Mouse (Mus musculus): ENCODE measurements around the gene Zfp874b. TPM values are rescaled to one million over a fixed set of nuclear protein-coding genes. Genes with fewer than 3 reads are reported as not detected.

Gene Zfp874b
- polyA plus RNA-seq, 1 experiment from 2014 or later = 3.6 TPM

Other genes starting within 250 kb of the Zfp874b start
- gene Zfp458, start 205.8 kb downstream of the Zfp874b start, polyA plus RNA-seq (2015; fragmentation: Nextera tagmentation; extraction: Ambion mirVana) = 1.9 and 2.0 TPM in 2 replicates
- 0.75 and 0.85 TPM in 2 replicates for gene Zfp457, start 177.8 kb downstream of the Zfp874b start, polyA plus RNA-seq (2015; fragmentation: Nextera tagmentation; extraction: Ambion mirVana)
- 2.3 and 2.8 TPM in 2 replicates for gene Zfp595, start 151.7 kb downstream of the Zfp874b start, polyA plus RNA-seq (2015; fragmentation: Nextera tagmentation; extraction: Ambion mirVana)
- gene Gm28044, start 123.7 kb downstream of the Zfp874b start, polyA plus RNA-seq (2015; fragmentation: Nextera tagmentation; extraction: Ambion mirVana) = 0.62 and 0.87 TPM in 2 replicates
- gene Zfp953, start 123.7 kb downstream of the Zfp874b start, polyA plus RNA-seq (2015; fragmentation: Nextera tagmentation; extraction: Ambion mirVana) = 1.1 and 1.3 TPM in 2 replicates
- gene Gm28041, start 108.5 kb downstream of the Zfp874b start, polyA plus RNA-seq (2015; fragmentation: Nextera tagmentation; extraction: Ambion mirVana) = 0.35 and 1.0 TPM in 2 replicates
- 1.6 and 2.0 TPM in 2 replicates for gene Zfp456, start 108.4 kb downstream of the Zfp874b start, polyA plus RNA-seq (2015; fragmentation: Nextera tagmentation; extraction: Ambion mirVana)
- 8.5 and 8.7 TPM in 2 replicates for gene Zfp429, start 84.4 kb downstream of the Zfp874b start, polyA plus RNA-seq (2015; fragmentation: Nextera tagmentation; extraction: Ambion mirVana)
- gene Zfp459, start 62.8 kb downstream of the Zfp874b start, polyA plus RNA-seq (2015; fragmentation: Nextera tagmentation; extraction: Ambion mirVana) = 1.2 and 1.3 TPM in 2 replicates
- 10.8 and 12.0 TPM in 2 replicates for gene Zfp874a, start 32.6 kb downstream of the Zfp874b start, polyA plus RNA-seq (2015; fragmentation: Nextera tagmentation; extraction: Ambion mirVana)
- gene Zfp58, start 16.3 kb upstream of the Zfp874b start, polyA plus RNA-seq (2015; fragmentation: Nextera tagmentation; extraction: Ambion mirVana) = 13.3 and 14.9 TPM in 2 replicates
- not detected in 2 replicates for gene Gm26965, start 41.9 kb upstream of the Zfp874b start, polyA plus RNA-seq (2015; fragmentation: Nextera tagmentation; extraction: Ambion mirVana)
- 20.9 and 21.9 TPM in 2 replicates for gene Zfp87, start 41.9 kb upstream of the Zfp874b start, polyA plus RNA-seq (2015; fragmentation: Nextera tagmentation; extraction: Ambion mirVana)
- gene Zfp748, start 69.6 kb upstream of the Zfp874b start, polyA plus RNA-seq (2015; fragmentation: Nextera tagmentation; extraction: Ambion mirVana) = 13.8 and 14.5 TPM in 2 replicates
- 4.5 and 4.7 TPM in 2 replicates for gene Zfp729b, start 125.4 kb upstream of the Zfp874b start, polyA plus RNA-seq (2015; fragmentation: Nextera tagmentation; extraction: Ambion mirVana)
- 0.69 TPM in 1 of 2 replicates, not detected in the other for gene Gm49345, start 153.5 kb upstream of the Zfp874b start, polyA plus RNA-seq (2015; fragmentation: Nextera tagmentation; extraction: Ambion mirVana)
- gene Zfp729a, start 153.5 kb upstream of the Zfp874b start, polyA plus RNA-seq (2015; fragmentation: Nextera tagmentation; extraction: Ambion mirVana) = 2.5 and 2.6 TPM in 2 replicates
- gene Zfp738, start 202.8 kb upstream of the Zfp874b start, polyA plus RNA-seq (2015; fragmentation: Nextera tagmentation; extraction: Ambion mirVana) = 11.6 and 12.9 TPM in 2 replicates
- gene Zfp65, start 244.9 kb upstream of the Zfp874b start, polyA plus RNA-seq (2015; fragmentation: Nextera tagmentation; extraction: Ambion mirVana) = 5.6 and 6.8 TPM in 2 replicates